Mouse (Mus musculus) T-helper 1 cell (primary cell): ENCODE measurements at regions not wholly inside any gene's neighbourhood (a gene's known extent, or its start where the extent isn't known, plus 50 kb on each side); places are given as distances from the start of the nearest gene placed in this dataset.
"Not testable (repeated sequence)": the region's sequence is repeated elsewhere in the genome, so short reads cannot be mapped to it uniquely, and the experiment has no call there.

Source experiments
- in situ Hi-C: fragments of 300-600 bp; cut with MboI, MseI; formaldehyde crosslinking; loops from one replicate; pipeline ENCODE4 v1.15.1; 2025; ENCODE audit warnings: high pct_unique_total_duplicates

GRCm38 (mm10) chr14:17058438-17058837 is 239.5 kb upstream of the Rarb start:
- in situ Hi-C loops = no loop called here

GRCm38 (mm10) chr14:17057355-17057754 is 238.4 kb upstream of the Rarb start:
- in situ Hi-C loops = no loop called here

- in situ Hi-C loops = no loop called here
Measured at GRCm38 (mm10) chr14:17055741-17056140, 236.8 kb upstream of the Rarb start.

GRCm38 (mm10) chr14:17054381-17054780 is 235.4 kb upstream of the Rarb start:
- in situ Hi-C loops = no loop called here

GRCm38 (mm10) chr14:17046808-17047207 is 227.9 kb upstream of the Rarb start:
- in situ Hi-C loops = no loop called here

- in situ Hi-C loops = no loop called here
Measured at GRCm38 (mm10) chr14:17045426-17046132, 226.6 kb upstream of the Rarb start.

- in situ Hi-C loops = no loop called here
Measured at GRCm38 (mm10) chr14:17020603-17021356, 201.8 kb upstream of the Rarb start.

GRCm38 (mm10) chr14:17012931-17013330 is 194.0 kb upstream of the Rarb start:
- in situ Hi-C loops = no loop called here

GRCm38 (mm10) chr14:17012200-17012599 is 193.2 kb upstream of the Rarb start:
- in situ Hi-C loops = no loop called here

- in situ Hi-C loops = no loop called here
Measured at GRCm38 (mm10) chr14:17005194-17006018, 186.4 kb upstream of the Rarb start.

- in situ Hi-C loops = no loop called here
Measured at GRCm38 (mm10) chr14:17004714-17005113, 185.8 kb upstream of the Rarb start.

GRCm38 (mm10) chr14:16996716-16997115 is 177.8 kb upstream of the Rarb start:
- in situ Hi-C loops = no loop called here

GRCm38 (mm10) chr14:16970911-16971310 is 152.0 kb upstream of the Rarb start:
- in situ Hi-C loops = not testable (repeated sequence)

- in situ Hi-C loops = loop anchor here (10.0 kb wide), 1 partner anchor 500 kb away; no protein-coding TSS in a partner anchor
Measured at GRCm38 (mm10) chr14:16964717-16965391, 145.9 kb upstream of the Rarb start.

- in situ Hi-C loops = loop anchor here (10.0 kb wide), 1 partner anchor 502 kb away; no protein-coding TSS in a partner anchor
Measured at GRCm38 (mm10) chr14:16962216-16962826, 143.4 kb upstream of the Rarb start.

GRCm38 (mm10) chr14:16957802-16958201 is 138.8 kb upstream of the Rarb start:
- in situ Hi-C loops = no loop called here

- in situ Hi-C loops = no loop called here
Measured at GRCm38 (mm10) chr14:16954511-16955443, 135.8 kb upstream of the Rarb start.

GRCm38 (mm10) chr14:16948736-16949135 is 129.8 kb upstream of the Rarb start:
- in situ Hi-C loops = no loop called here

- in situ Hi-C loops = no loop called here
Measured at GRCm38 (mm10) chr14:16944441-16944840, 125.5 kb upstream of the Rarb start.

- in situ Hi-C loops = no loop called here
Measured at GRCm38 (mm10) chr14:16943531-16943930, 124.6 kb upstream of the Rarb start.
